ENCODE assay signal across 14 mouse cellular contexts in genomic region chr2:116639935-116640334, GRCm38 (mm10).
"Had no signal": no experiment of that assay in that cellular context is flagged by ENCODE, and none has a peak within 500 bp of the region (broad histone marks: within the 10 kb centered on the region; RNA-seq: fewer than 3 reads in every experiment).

No protein-coding gene starts in this region.

- ATAC-seq: liver, postnatal 0 days; lung, postnatal 0 days had no signal

- H3K9ac ChIP-seq: limb, embryonic 15.5 days; liver, embryonic 14.5 days; liver, postnatal 0 days; lung, embryonic 14.5 days had no signal

- H3K9me3 ChIP-seq: limb, embryonic 15.5 days had no signal

- H3K36me3 ChIP-seq: limb, embryonic 15.5 days had no signal

- H3K27me3 ChIP-seq: limb, embryonic 15.5 days had no signal

- H3K27ac ChIP-seq: limb, embryonic 15.5 days; liver, embryonic 14.5 days; macrophage had no signal

- H3K4me2 ChIP-seq: limb, embryonic 15.5 days; liver, embryonic 11.5 days; lung, embryonic 14.5 days had no signal

- DNase-seq: kidney, adult 18-20 months; kidney, adult 9 months; kidney, postnatal 14 days; kidney, postnatal 4 days; liver, postnatal 0 days; lung, embryonic 14.5 days; midbrain, embryonic 14.5 days; thymus, adult 18-20 months; thymus, postnatal 36 days had no signal

- H3K4me1 ChIP-seq: limb, embryonic 15.5 days had no signal

- H3K4me3 ChIP-seq: limb, embryonic 15.5 days had no signal
